Mouse (Mus musculus) intestine, embryonic 14.5 days (tissue): ENCODE measurements around the gene Rpl6. TPM values are rescaled to one million over a fixed set of nuclear protein-coding genes. Genes with fewer than 3 reads are reported as not detected.
A peak's percentile ranks its signal among the peaks of the same experiment; 100 is the strongest.
"Not testable (repeated sequence)": the region's sequence is repeated elsewhere in the genome, so short reads cannot be mapped to it uniquely, and the experiment has no call there.

ENCODE experiments used
- ATAC-seq: fragments of 200-750 bp; cut with Nextera tagmentation; replicated peaks from 2 replicates; pipeline ENCODE4 v1.8.0; 2017; ENCODE audit warnings: low read depth, moderate number of reproducible peaks, moderate TSS enrichment, moderate library complexity; ENCODE audit not compliant: low FRiP score, low TSS enrichment
- DNase-seq: peaks from one replicate; pipeline ENCODE4 v3.0.0-alpha.2; 2018; ENCODE audit warnings: low spot score
- H3K27ac ChIP-seq: fragments of 300-500 bp; sonication (generic); 2 replicates; pipeline ENCODE4 v1.5.1; 2014; ENCODE audit warnings: low read depth, mild to moderate bottlenecking, control low read depth
- H3K27me3 ChIP-seq: fragments of 300-500 bp; sonication (generic); replicated peaks from 2 replicates; pipeline ENCODE4 v1.6.1; 2014; ENCODE audit warnings: low read length, control low read depth; ENCODE audit not compliant: control insufficient read depth, insufficient read depth
- H3K36me3 ChIP-seq: fragments of 300-500 bp; sonication (generic); 2 replicates; pipeline ENCODE4 v1.6.1; 2014; ENCODE audit warnings: low read length, control low read depth; ENCODE audit not compliant: control insufficient read depth, insufficient read depth
- H3K4me1 ChIP-seq: fragments of 300-500 bp; sonication (generic); replicated peaks from 2 replicates; pipeline ENCODE4 v1.6.1; 2014; ENCODE audit warnings: low read length, control low read depth, mixed read lengths; ENCODE audit not compliant: control insufficient read depth, insufficient read depth
- H3K4me2 ChIP-seq: fragments of 300-500 bp; sonication (generic); 2 replicates; pipeline ENCODE4 v1.6.1; 2014; ENCODE audit warnings: low read length
- H3K4me3 ChIP-seq: fragments of 300-500 bp; sonication (generic); 2 replicates; pipeline ENCODE4 v1.5.1; 2014; ENCODE audit warnings: low read depth, low read length, control low read depth, mixed read lengths
- H3K9ac ChIP-seq: fragments of 300-500 bp; sonication (generic); 2 replicates; pipeline ENCODE4 v1.6.1; 2014; ENCODE audit warnings: mild to moderate bottlenecking, low read length
- H3K9me3 ChIP-seq: fragments of 300-500 bp; sonication (generic); 2 replicates; pipeline ENCODE4 v1.6.1; 2016; ENCODE audit warnings: low read length, control low read depth; ENCODE audit not compliant: control insufficient read depth
- whole genome bisulfite sequencing: fragments of 180-500 bp; shearing (Covaris S2); extraction: QIAGEN DNeasy Blood & Tissue Kit; methylation state at CpG from one replicate; pipeline ENCODE4 v1.1.7; 2014; 5-methylcytosine and 5-hydroxymethylcytosine counted together
- polyA plus RNA-seq: library from polyadenylated mRNA; unstranded; fragments of >200 nt; fragmentation: Nextera tagmentation; extraction: Ambion mirVana; gene quantifications from 2 replicates; pipeline ENCODE4 v1.2.1, GENCODE M21; 2014

Gene Rpl6
- polyA plus RNA-seq, 1 experiment from 2014 or later: 768 TPM

GRCm38 (mm10) chr5:121201739-121202138 is 2.5 kb upstream of the Rpl6 start:
- Histone ChIP-seq H3K4me1 (peaks cover 11% of the 10 kb centered on the region), H3K4me2 (no peak overlapping the region), H3K4me3 (no peak overlapping the region), H3K9ac (no peak overlapping the region), H3K27ac (no peak overlapping the region), H3K36me3 (peaks cover 11% of the 10 kb centered on the region), H3K9me3 (no peaks in the 10 kb centered on the region), H3K27me3 (no peaks in the 10 kb centered on the region)
- no peak for ATAC-seq
- WGBS: 53% methylated on average over 3 of the region's 3 CpGs
- no peak for DNase-seq

- Histone ChIP-seq H3K27ac (no peak overlapping the region), H3K36me3 (peaks cover 18% of the 10 kb centered on the region), H3K9me3 (no peaks in the 10 kb centered on the region), H3K4me3 (no peak overlapping the region), H3K27me3 (no peaks in the 10 kb centered on the region), H3K4me2 (no peak overlapping the region), H3K4me1 (peaks cover 11% of the 10 kb centered on the region), H3K9ac (no peak overlapping the region)
- no peak for DNase-seq
- no peak for ATAC-seq
- WGBS: 71% methylated on average over 1 of the region's 1 CpGs
These were observed 1.8 kb upstream of the Rpl6 start for GRCm38 (mm10) chr5:121202467-121202866.

DNA sequence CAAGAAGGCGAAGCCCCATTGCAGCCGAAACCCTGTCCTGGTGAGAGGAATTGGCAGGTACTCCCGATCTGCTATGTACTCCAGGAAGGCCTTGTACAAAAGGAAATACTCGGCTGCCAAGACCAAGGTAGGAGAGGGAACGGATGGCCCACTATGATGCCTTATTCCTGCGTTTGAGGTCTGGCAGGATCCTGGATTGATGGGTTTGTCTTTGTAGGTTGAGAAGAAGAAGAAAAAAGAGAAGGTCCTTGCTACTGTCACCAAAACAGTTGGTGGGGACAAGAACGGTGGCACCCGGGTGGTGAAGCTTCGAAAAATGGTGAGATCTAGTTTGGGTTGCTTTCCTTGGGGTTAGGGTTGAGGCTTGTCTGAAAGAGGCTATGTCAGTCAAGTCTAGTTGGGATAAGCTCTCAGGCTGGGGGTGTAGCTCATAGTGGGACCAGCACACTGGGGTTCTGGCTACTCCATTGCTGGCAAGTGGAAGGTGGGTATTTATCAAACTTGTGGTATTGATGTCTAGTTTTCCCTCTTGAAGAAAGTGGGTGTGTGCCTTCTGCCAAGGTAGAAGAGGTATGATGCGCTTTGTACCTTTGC is 1.4 kb downstream of the Rpl6 start:
- not testable (repeated sequence) for H3K9me3 ChIP-seq, H3K27me3 ChIP-seq, H3K27ac ChIP-seq, ATAC-seq, DNase-seq
- Histone ChIP-seq H3K4me1 (peaks cover 16% of the 10 kb centered on the region), H3K4me3 (peak overlapping the region; percentile 90), H3K4me2 (peak overlapping the region; percentile 57), H3K36me3 (peaks cover 50% of the 10 kb centered on the region), H3K9ac (peak overlapping the region; percentile 93)
- 72% methylated on average over 8 of the region's 10 CpGs for WGBS

- no peak for DNase-seq
- peaks cover 59% of the 10 kb centered on the region for H3K36me3 ChIP-seq
These were observed 2.3 kb downstream of the Rpl6 start for GRCm38 (mm10) chr5:121206540-121206939.

DNA sequence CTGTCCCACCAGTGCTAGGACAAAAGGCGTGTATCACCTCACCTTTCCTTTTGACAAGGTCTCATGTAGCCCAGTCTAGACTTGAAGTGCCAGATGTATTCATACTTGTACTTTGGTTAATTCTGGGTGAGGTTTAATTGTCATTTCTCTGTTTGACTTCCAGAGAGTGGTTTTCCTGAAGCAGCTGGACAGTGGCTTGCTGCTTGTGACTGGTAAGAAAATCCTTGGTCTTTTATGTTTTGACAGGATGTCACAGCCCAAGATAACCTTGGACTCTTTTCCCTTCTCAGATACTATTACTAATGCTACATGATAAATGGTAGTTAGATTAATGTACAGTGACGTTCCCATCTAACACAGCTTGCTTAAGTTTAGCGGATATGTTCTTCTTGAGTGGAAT is 2.7 kb downstream of the Rpl6 start:
- Histone ChIP-seq H3K36me3 (peaks cover 64% of the 10 kb centered on the region), H3K4me3 (no peak overlapping the region), H3K9ac (no peak overlapping the region), H3K9me3 (no peaks in the 10 kb centered on the region), H3K4me1 (peaks cover 16% of the 10 kb centered on the region), H3K27me3 (no peaks in the 10 kb centered on the region), H3K27ac (no peak overlapping the region), H3K4me2 (peak overlapping the region; percentile 57; the same call in 1 of the 2 replicates)
- WGBS: 68% methylated on average over 3 of the region's 3 CpGs
- DNase-seq (no peak), ATAC-seq (no peak)

More at GRCm38 (mm10) chr5:121206540-121206939, 2.3 kb downstream of the Rpl6 start:
- peak overlapping the region; percentile 93; the same call in 1 of the 2 replicates for H3K9ac ChIP-seq
- no peak for ATAC-seq
- WGBS: 75% methylated on average over 9 of the region's 9 CpGs
- peak overlapping the region; percentile 90; the same call in 1 of the 2 replicates for H3K4me3 ChIP-seq
- no peak overlapping the region for H3K27ac ChIP-seq
- H3K27me3 ChIP-seq: no peaks in the 10 kb centered on the region
- peak overlapping the region; percentile 57 for H3K4me2 ChIP-seq
- peaks cover 16% of the 10 kb centered on the region for H3K4me1 ChIP-seq
- no peaks in the 10 kb centered on the region for H3K9me3 ChIP-seq

DNA sequence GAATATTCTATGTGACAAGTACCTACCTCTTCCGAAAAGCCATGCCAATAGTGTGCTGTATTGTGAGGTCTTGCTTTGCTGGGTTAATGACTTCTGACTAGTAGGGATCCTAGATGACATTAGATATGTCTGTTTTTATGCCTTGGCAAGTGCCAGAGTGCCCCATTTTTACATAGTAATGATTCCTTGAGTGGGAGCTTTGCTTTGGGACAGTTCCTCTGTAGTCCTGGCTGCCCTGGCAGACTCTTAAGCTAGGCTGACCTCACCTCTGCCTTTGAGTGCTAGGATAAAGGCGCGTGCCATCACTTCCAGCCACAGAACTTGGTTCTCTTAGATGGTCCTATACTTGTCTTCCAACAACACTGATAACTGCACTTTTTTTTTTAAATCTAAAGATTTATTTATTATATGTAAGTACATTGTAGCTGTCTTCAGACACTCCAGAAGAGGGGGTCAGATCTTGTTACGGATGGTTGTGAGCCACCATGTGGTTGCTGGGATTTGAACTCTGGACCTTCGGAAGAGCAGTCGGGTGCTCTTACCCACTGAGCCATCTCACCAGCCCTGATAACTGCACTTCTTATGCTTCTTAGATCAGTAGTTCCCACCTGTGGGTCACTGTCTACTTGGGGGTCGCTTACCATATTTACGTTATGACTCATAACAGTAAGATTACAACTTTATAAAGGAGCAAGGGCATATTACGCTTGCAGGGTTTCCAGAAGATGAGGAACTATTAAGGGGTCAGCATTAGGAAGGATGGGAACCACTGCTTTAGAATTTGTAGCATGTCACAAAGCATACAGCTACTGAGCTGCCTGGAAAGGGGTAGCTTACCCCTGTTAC is 5.7 kb downstream of the Rpl6 start:
- Histone ChIP-seq H3K27me3 (no peaks in the 10 kb centered on the region), H3K9ac (no peak overlapping the region), H3K27ac (no peak overlapping the region), H3K4me3 (no peak overlapping the region), H3K9me3 (no peaks in the 10 kb centered on the region), H3K36me3 (peaks cover 72% of the 10 kb centered on the region), H3K4me1 (peaks cover 16% of the 10 kb centered on the region), H3K4me2 (no peak overlapping the region)
- DNase-seq: no peak
- ATAC-seq: 0 out of 2 replicates have a peak, but pooled peaks have one; percentile 12
- WGBS: 90% methylated on average over 9 of the region's 9 CpGs

- H3K9ac ChIP-seq: no peak overlapping the region
- WGBS: 85% methylated on average over 1 of the region's 1 CpGs
- H3K27ac ChIP-seq: no peak overlapping the region
- H3K4me2 ChIP-seq: no peak overlapping the region
- H3K4me3 ChIP-seq: no peak overlapping the region
- H3K27me3 ChIP-seq: no peaks in the 10 kb centered on the region
- peaks cover 13% of the 10 kb centered on the region for H3K4me1 ChIP-seq
- H3K36me3 ChIP-seq: peaks cover 72% of the 10 kb centered on the region
- no peak for ATAC-seq
- no peaks in the 10 kb centered on the region for H3K9me3 ChIP-seq
- no peak for DNase-seq
These were observed 6.3 kb downstream of the Rpl6 start for GRCm38 (mm10) chr5:121210601-121210924.

DNA sequence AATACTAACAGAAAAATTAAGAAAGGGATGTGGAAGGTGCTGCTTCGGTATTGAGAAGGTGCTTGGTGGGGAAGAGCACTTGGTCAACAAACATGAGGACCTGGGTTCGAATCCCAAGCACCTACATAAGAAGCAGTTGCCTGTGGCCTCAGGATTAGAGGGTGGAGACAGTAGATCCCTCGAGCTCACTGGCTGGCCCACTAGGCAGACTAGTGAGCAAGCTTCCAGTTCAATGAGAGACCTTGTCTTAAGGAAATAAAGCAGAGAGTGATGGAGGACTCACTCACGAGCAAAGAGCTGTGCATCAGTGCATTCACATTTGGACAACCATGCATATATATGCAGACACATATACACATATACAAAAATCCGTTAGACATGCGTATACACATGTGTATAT is 7.8 kb downstream of the Rpl6 start:
- DNase-seq: no peak
- Histone ChIP-seq H3K4me1 (peaks cover 5% of the 10 kb centered on the region; the same call in 1 of the 2 replicates), H3K36me3 (peaks cover 57% of the 10 kb centered on the region), H3K4me2 (no peak overlapping the region), H3K27ac (no peak overlapping the region), H3K4me3 (no peak overlapping the region), H3K9ac (no peak overlapping the region), H3K9me3 (no peaks in the 10 kb centered on the region), H3K27me3 (no peaks in the 10 kb centered on the region)
- WGBS: 92% methylated on average over 6 of the region's 6 CpGs
- ATAC-seq: no peak
